Mouse (Mus musculus) intestine, embryonic 15.5 days (tissue): ENCODE data around the gene Agtr1a. TPM values are rescaled to one million over a fixed set of nuclear protein-coding genes. Genes with fewer than 3 reads are reported as not detected.

Source experiments
- polyA plus RNA-seq: library from polyadenylated mRNA; unstranded; fragments of >200 nt; fragmentation: Nextera tagmentation; extraction: Ambion mirVana; gene quantifications from 2 replicates; pipeline ENCODE4 v1.2.1, GENCODE M21; 2015

Agtr1a gene
- polyA plus RNA-seq, 1 experiment from 2014 or later = 2.4 TPM

Other genes starting within 250 kb of the Agtr1a start
- 43.1 and 46.5 TPM in 2 replicates for gene Mboat1, start 200.0 kb upstream of the Agtr1a start, polyA plus RNA-seq
- gene Uqcrfs1, start 208.9 kb downstream of the Agtr1a start, polyA plus RNA-seq = 363 and 366 TPM in 2 replicates